Mouse (Mus musculus) intestine, postnatal 0 days (tissue): ENCODE data around the gene Mapt. TPM values are rescaled to one million over a fixed set of nuclear protein-coding genes. Genes with fewer than 3 reads are reported as not detected.

Source experiments
- ATAC-seq: fragments of 200-750 bp; cut with Nextera tagmentation; 2 replicates; pipeline ENCODE4 v1.8.0; 2017; ENCODE audit warnings: mild to moderate bottlenecking, moderate TSS enrichment, moderate library complexity
- H3K27ac ChIP-seq: fragments of 300-500 bp; sonication (generic); 2 replicates; pipeline ENCODE4 v1.5.1; 2014; ENCODE audit warnings: mild to moderate bottlenecking, low read depth, low read length, moderate library complexity
- H3K27me3 ChIP-seq: fragments of 300-500 bp; sonication (generic); replicated peaks from 2 replicates; pipeline ENCODE4 v1.6.1; 2014; ENCODE audit warnings: low read length, mixed read lengths; ENCODE audit not compliant: control insufficient read depth, insufficient read depth
- H3K36me3 ChIP-seq: fragments of 300-500 bp; sonication (generic); 2 replicates; pipeline ENCODE4 v1.6.1; 2014; ENCODE audit warnings: mild to moderate bottlenecking, moderate library complexity; ENCODE audit not compliant: control insufficient read depth, insufficient read depth
- H3K4me1 ChIP-seq: fragments of 300-500 bp; sonication (generic); replicated peaks from 2 replicates; pipeline ENCODE4 v1.6.1; 2014; ENCODE audit warnings: antibody characterized with exemption, low read length, mixed read lengths; ENCODE audit not compliant: control insufficient read depth, insufficient read depth
- H3K4me2 ChIP-seq: fragments of 300-500 bp; sonication (generic); replicated peaks from 2 replicates; pipeline ENCODE4 v1.6.1; 2014; ENCODE audit warnings: low read depth, mild to moderate bottlenecking, moderate library complexity
- H3K4me3 ChIP-seq: fragments of 300-500 bp; sonication (generic); 2 replicates; pipeline ENCODE4 v1.5.1; 2014; ENCODE audit warnings: low read depth, low read length
- H3K9ac ChIP-seq: fragments of 300-500 bp; sonication (generic); 2 replicates; pipeline ENCODE4 v1.6.1; 2014; ENCODE audit warnings: mild to moderate bottlenecking, low read depth, low read length
- H3K9me3 ChIP-seq: fragments of 300-500 bp; sonication (generic); 2 replicates; pipeline ENCODE4 v1.6.1; 2016; ENCODE audit warnings: mixed run types; ENCODE audit not compliant: control insufficient read depth
- CTCF ChIP-seq: sonication (generic); IDR thresholded peaks from 2 replicates; pipeline ENCODE4 v1.5.1; 2016; ENCODE audit warnings: low read depth, mild to moderate bottlenecking, control low read depth, antibody characterized with exemption, moderate library complexity
- WGBS: fragments of 180-500 bp; shearing (Covaris S2); extraction: QIAGEN DNeasy Blood & Tissue Kit; methylation state at CpG from one replicate; pipeline ENCODE4 v1.1.7; 2014; 5-methylcytosine and 5-hydroxymethylcytosine counted together
- polyA plus RNA-seq: library from polyadenylated mRNA; unstranded; fragments of >200 nt; fragmentation: Nextera tagmentation; extraction: Ambion mirVana; gene quantifications from 2 replicates; pipeline ENCODE4 v1.2.1, GENCODE M21; 2015

Gene Mapt
- polyA plus RNA-seq, 1 experiment from 2014 or later: 9.1 TPM

- Histone ChIP-seq H3K27ac (peak overlapping the region; percentile 82), H3K4me1 (no peaks in the 10 kb centered on the region; the same call in 1 of the 2 replicates), H3K27me3 (no peaks in the 10 kb centered on the region), H3K36me3 (no peaks in the 10 kb centered on the region), H3K4me2 (peak overlapping the region; percentile 38; the same call in 1 of the 2 replicates), H3K9ac (no peak overlapping the region), H3K4me3 (no peak overlapping the region), H3K9me3 (no peaks in the 10 kb centered on the region)
- TF ChIP-seq CTCF: no peak
- peak; percentile 68 for ATAC-seq
- WGBS: 59% methylated on average over 7 of the region's 7 CpGs
Observed at GRCm38 (mm10) chr11:104292443-104293220, 61.4 kb downstream of the Mapt start.

GRCm38 (mm10) chr11:104293241-104293640, 62.1 kb downstream of the Mapt start:
- Histone ChIP-seq H3K4me1 (no peaks in the 10 kb centered on the region; the same call in 1 of the 2 replicates), H3K36me3 (no peaks in the 10 kb centered on the region), H3K9me3 (no peaks in the 10 kb centered on the region), H3K9ac (no peak overlapping the region), H3K27me3 (no peaks in the 10 kb centered on the region), H3K27ac (peak overlapping the region; percentile 82), H3K4me3 (no peak overlapping the region), H3K4me2 (peak overlapping the region; percentile 38; the same call in 1 of the 2 replicates)
- TF ChIP-seq CTCF: no peak
- WGBS: 25% methylated on average over 9 of the region's 9 CpGs
- ATAC-seq: peak; percentile 89

GRCm38 (mm10) chr11:104295145-104295544, 64.0 kb downstream of the Mapt start:
- Histone ChIP-seq H3K9me3 (no peaks in the 10 kb centered on the region), H3K9ac (no peak overlapping the region), H3K4me2 (no peak overlapping the region), H3K36me3 (no peaks in the 10 kb centered on the region), H3K27ac (no peak overlapping the region), H3K27me3 (no peaks in the 10 kb centered on the region), H3K4me1 (no peaks in the 10 kb centered on the region; the same call in 1 of the 2 replicates), H3K4me3 (no peak overlapping the region)
- ATAC-seq: no peak
- no peak for TF ChIP-seq CTCF
- WGBS: 68% methylated on average over 5 of the region's 5 CpGs

- 11% methylated on average over 6 of the region's 6 CpGs for WGBS
- no peak for TF ChIP-seq CTCF
- H3K27ac ChIP-seq: no peak overlapping the region
- no peak overlapping the region for H3K4me2 ChIP-seq
- H3K4me3 ChIP-seq: no peak overlapping the region
- H3K9ac ChIP-seq: no peak overlapping the region
- ATAC-seq: no peak
- H3K9me3 ChIP-seq: no peaks in the 10 kb centered on the region
- H3K4me1 ChIP-seq: no peaks in the 10 kb centered on the region; the same call in 1 of the 2 replicates
- H3K27me3 ChIP-seq: no peaks in the 10 kb centered on the region
- no peaks in the 10 kb centered on the region for H3K36me3 ChIP-seq
Observed at GRCm38 (mm10) chr11:104295656-104296055, 64.5 kb downstream of the Mapt start.

- no peak for ATAC-seq
- Histone ChIP-seq H3K4me2 (no peak overlapping the region), H3K9me3 (no peaks in the 10 kb centered on the region), H3K4me1 (no peaks in the 10 kb centered on the region; the same call in 1 of the 2 replicates), H3K36me3 (no peaks in the 10 kb centered on the region), H3K27me3 (no peaks in the 10 kb centered on the region), H3K9ac (no peak overlapping the region), H3K27ac (no peak overlapping the region), H3K4me3 (no peak overlapping the region)
- no peak for TF ChIP-seq CTCF
- WGBS: 88% methylated on average over 3 of the region's 3 CpGs
Observed at GRCm38 (mm10) chr11:104297671-104298070, 66.5 kb downstream of the Mapt start.

- H3K36me3 ChIP-seq: no peaks in the 10 kb centered on the region
- no peak for ATAC-seq
- no peak overlapping the region for H3K4me3 ChIP-seq
- no peak overlapping the region for H3K27ac ChIP-seq
- H3K4me2 ChIP-seq: peak overlapping the region; percentile 37
- 56% methylated on average over 12 of the region's 12 CpGs for WGBS
- H3K9ac ChIP-seq: no peak overlapping the region
- H3K27me3 ChIP-seq: no peaks in the 10 kb centered on the region
- TF ChIP-seq CTCF: no peak
- no peaks in the 10 kb centered on the region; the same call in 1 of the 2 replicates for H3K4me1 ChIP-seq
- no peaks in the 10 kb centered on the region for H3K9me3 ChIP-seq
Observed at GRCm38 (mm10) chr11:104302628-104303027, 71.4 kb downstream of the Mapt start.
